Mouse (Mus musculus) heart, postnatal 0 days (tissue): ENCODE results near the gene Gm20708.
"Not testable (repeated sequence)": the region's sequence is repeated elsewhere in the genome, so short reads cannot be mapped to it uniquely, and the experiment has no call there.

Experiments used
- CTCF ChIP-seq: IDR thresholded peaks from 2 replicates; pipeline ENCODE4 v1.5.1; 2016; ENCODE audit warnings: antibody characterized with exemption, control low read depth, low read depth
- EP300 ChIP-seq: IDR thresholded peaks from 2 replicates; pipeline ENCODE4 v1.6.1; 2016; ENCODE audit warnings: antibody characterized with exemption, low read depth

GRCm38 (mm10) chr11:117833509-117833908 lies 24.0 kb downstream of the Gm20708 start:
- TF ChIP-seq CTCF, EP300: not testable (repeated sequence)
